12 mouse cellular contexts compared by ENCODE assay signal in the genomic region with DNA sequence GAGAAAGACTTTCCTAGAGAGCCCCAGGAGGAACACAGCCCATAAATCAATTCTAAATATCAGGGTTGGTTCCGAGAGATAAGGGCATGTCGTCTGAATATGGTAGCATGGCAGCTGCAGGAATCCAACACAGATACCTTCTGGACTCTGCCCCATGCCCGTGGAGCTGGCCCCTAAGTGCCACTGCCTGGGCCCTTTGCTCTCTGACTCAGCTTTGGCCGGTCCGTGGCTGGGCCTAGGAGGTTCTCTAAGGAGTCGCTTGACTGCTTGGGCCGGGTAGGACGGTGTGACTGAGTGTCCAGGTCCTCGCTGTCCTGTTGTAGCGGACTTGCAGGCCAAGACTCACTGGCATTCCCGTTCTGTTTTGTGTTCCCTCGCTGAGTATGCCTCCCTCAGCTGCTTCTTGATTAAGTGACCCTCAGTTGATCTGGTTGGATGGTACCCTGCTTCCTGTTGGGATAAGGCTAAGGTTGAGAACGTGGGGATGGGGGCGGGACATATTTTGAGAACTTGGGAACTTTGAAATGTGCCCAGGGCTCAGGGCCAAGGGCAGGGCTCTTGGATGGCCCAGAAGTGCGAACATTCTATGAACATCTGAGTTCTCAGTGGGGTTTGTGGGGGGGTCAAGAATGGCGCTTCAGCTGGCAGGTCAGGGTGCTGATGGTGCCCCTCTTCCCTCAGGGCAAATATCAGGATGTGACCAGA. TPM values are rescaled to one million over a fixed set of nuclear protein-coding genes. Genes with fewer than 3 reads are reported as not detected.
A peak's percentile ranks its signal among the peaks of the same experiment; 100 is the strongest.
DNase-seq lines count a peak whose midpoint lies in the region; ATAC-seq and TF ChIP-seq lines count a peak whose summit lies in the region.
"Had no signal": no experiment of that assay in that cellular context is flagged by ENCODE, and none has a peak within 500 bp of the region (broad histone marks: within the 10 kb centered on the region; RNA-seq: fewer than 3 reads in every experiment).

No protein-coding gene starts in this region.

- no peaks in the 10 kb centered on the region for H3K9me3 ChIP-seq in hindbrain, embryonic 10.5 days
- H3K9me3 ChIP-seq in hindbrain, postnatal 0 days (ENCODE audit: low read length) = no peaks in the 10 kb centered on the region
- no peaks in the 10 kb centered on the region for H3K9me3 ChIP-seq in hindbrain, embryonic 15.5 days
- H3K9me3 ChIP-seq in kidney, embryonic 16.5 days (ENCODE audit: low read length) = no peaks in the 10 kb centered on the region
- H3K9me3 ChIP-seq in neural tube, embryonic 15.5 days (replicated peaks) = no peaks in the 10 kb centered on the region

- 89% methylated on average over 16 of the region's 16 CpGs for WGBS in hindbrain, embryonic 10.5 days
- WGBS in hindbrain, postnatal 0 days = 82% methylated on average over 16 of the region's 16 CpGs
- 84% methylated on average over 16 of the region's 16 CpGs for whole genome bisulfite sequencing in hindbrain, embryonic 15.5 days
- 58% methylated on average over 16 of the region's 16 CpGs for WGBS in kidney, embryonic 16.5 days
- WGBS in neural tube, embryonic 15.5 days = 81% methylated on average over 16 of the region's 16 CpGs

- no peak overlapping the region for H3K9ac ChIP-seq in hindbrain, postnatal 0 days (replicated peaks; ENCODE audit: low read length)
- H3K9ac ChIP-seq in hindbrain, embryonic 15.5 days = no peak overlapping the region
- no peak overlapping the region for H3K9ac ChIP-seq in kidney, embryonic 16.5 days (replicated peaks; ENCODE audit: low read length)
- H3K9ac ChIP-seq in neural tube, embryonic 15.5 days (replicated peaks) = no peak overlapping the region

- no peak for DNase-seq in hindbrain, embryonic 10.5 days (ENCODE audit: low spot score)
- no peak for DNase-seq in hindbrain, postnatal 0 days (ENCODE audit: low spot score)
- DNase-seq in spleen, postnatal 10 days (ENCODE audit: low spot score in 2 of 2) = no peak
- DNase-seq in T-cell, adult 2 months (ENCODE audit: low spot score) = no peak
- DNase-seq: heart, postnatal 10 days; lung, adult 2 months had no signal

- 0 out of 2 replicates have a peak overlapping the region, but pooled peaks have one; percentile 37 for H3K27ac ChIP-seq in hindbrain, embryonic 10.5 days
- no peak overlapping the region for H3K27ac ChIP-seq in hindbrain, postnatal 0 days
- peak overlapping the region; percentile 4; the same call in 1 of the 2 replicates for H3K27ac ChIP-seq in hindbrain, embryonic 15.5 days (replicated peaks)
- H3K27ac ChIP-seq in kidney, embryonic 16.5 days (ENCODE audit: low read length) = peak overlapping the region; percentile 55; the same call in 1 of the 2 replicates
- H3K27ac ChIP-seq in neural tube, embryonic 15.5 days (replicated peaks) = peak overlapping the region; percentile 71

- no peaks in the 10 kb centered on the region for H3K36me3 ChIP-seq in hindbrain, embryonic 10.5 days
- H3K36me3 ChIP-seq in hindbrain, postnatal 0 days (ENCODE audit: insufficient read depth, low read length) = no peaks in the 10 kb centered on the region
- no peaks in the 10 kb centered on the region for H3K36me3 ChIP-seq in hindbrain, embryonic 15.5 days
- H3K36me3 ChIP-seq in kidney, embryonic 16.5 days (ENCODE audit: insufficient read depth, low read length) = no peaks in the 10 kb centered on the region
- no peaks in the 10 kb centered on the region for H3K36me3 ChIP-seq in neural tube, embryonic 15.5 days

- no peak for TF ChIP-seq CTCF in hindbrain, postnatal 0 days (IDR thresholded peaks at IDR 0.05; ENCODE audit: low read depth)

- no peak overlapping the region for H3K4me3 ChIP-seq in hindbrain, embryonic 10.5 days
- no peak overlapping the region for H3K4me3 ChIP-seq in hindbrain, postnatal 0 days (ENCODE audit: low read length)
- H3K4me3 ChIP-seq in hindbrain, embryonic 15.5 days = no peak overlapping the region
- no peak overlapping the region for H3K4me3 ChIP-seq in kidney, embryonic 16.5 days (ENCODE audit: low read length)
- no peak overlapping the region for H3K4me3 ChIP-seq in neural tube, embryonic 15.5 days (replicated peaks)

- H3K4me1 ChIP-seq in hindbrain, embryonic 10.5 days (replicated peaks) = peaks cover 37% of the 10 kb centered on the region
- no peaks in the 10 kb centered on the region for H3K4me1 ChIP-seq in hindbrain, postnatal 0 days (ENCODE audit: insufficient read depth, low read length)
- peaks cover 26% of the 10 kb centered on the region for H3K4me1 ChIP-seq in hindbrain, embryonic 15.5 days (replicated peaks)
- peaks cover 36% of the 10 kb centered on the region for H3K4me1 ChIP-seq in kidney, embryonic 16.5 days (ENCODE audit: insufficient read depth, low read length)
- peaks cover 28% of the 10 kb centered on the region for H3K4me1 ChIP-seq in neural tube, embryonic 15.5 days

- H3K27me3 ChIP-seq in hindbrain, embryonic 10.5 days (ENCODE audit: insufficient read depth, poor library complexity, severe bottlenecking) = peaks cover 28% of the 10 kb centered on the region
- H3K27me3 ChIP-seq in hindbrain, postnatal 0 days (ENCODE audit: insufficient read depth, low read length) = no peaks in the 10 kb centered on the region
- no peaks in the 10 kb centered on the region for H3K27me3 ChIP-seq in hindbrain, embryonic 15.5 days
- H3K27me3 ChIP-seq in kidney, embryonic 16.5 days (ENCODE audit: insufficient read depth, low read length) = no peaks in the 10 kb centered on the region
- no peaks in the 10 kb centered on the region for H3K27me3 ChIP-seq in neural tube, embryonic 15.5 days (replicated peaks)

- ATAC-seq in hindbrain, postnatal 0 days = no peak
- ATAC-seq in hindbrain, embryonic 15.5 days (ENCODE audit: low FRiP score, low read depth) = no peak
- ATAC-seq in kidney, embryonic 16.5 days (ENCODE audit: low FRiP score, low TSS enrichment) = peak; percentile 60
- no peak for ATAC-seq in neural tube, embryonic 15.5 days (ENCODE audit: low FRiP score)
- no peak for ATAC-seq in megakaryocyte, adult 5-6 weeks (ENCODE audit: poor library complexity, severe bottlenecking)
- ATAC-seq: forebrain, embryonic 16.5 days had no signal

- H3K4me2 ChIP-seq in hindbrain, postnatal 0 days (ENCODE audit: low read depth, low read length) = no peak overlapping the region
- H3K4me2 ChIP-seq in hindbrain, embryonic 15.5 days = no peak overlapping the region
- H3K4me2 ChIP-seq in kidney, embryonic 16.5 days (replicated peaks; ENCODE audit: low read depth, low read length) = no peak overlapping the region
- no peak overlapping the region for H3K4me2 ChIP-seq in neural tube, embryonic 15.5 days

RNA-seq across cellular contexts. Expression of a gene that starts 30.9 kb away (rescaled TPM):
- polyA plus RNA-seq in hindbrain, embryonic 10.5 days (2016; fragmentation: Nextera tagmentation; extraction: Ambion mirVana) = 83.8 and 87.8 TPM in 2 replicates
- 111 and 114 TPM in 2 replicates for total RNA-seq in hindbrain, postnatal 0 days (2014; rRNA removed)
- polyA plus RNA-seq in hindbrain, postnatal 0 days (2015; fragmentation: Nextera tagmentation; extraction: Ambion mirVana) = 71.4 and 81.6 TPM in 2 replicates
- polyA plus RNA-seq in hindbrain, embryonic 15.5 days (2015; fragmentation: Nextera tagmentation; extraction: Ambion mirVana) = 106 and 113 TPM in 2 replicates
- 52.7 and 54.8 TPM in 2 replicates for polyA plus RNA-seq in kidney, embryonic 16.5 days (2015; fragmentation: Nextera tagmentation; extraction: Ambion mirVana)
- 118 and 123 TPM in 2 replicates for polyA plus RNA-seq in neural tube, embryonic 15.5 days (2015; fragmentation: Nextera tagmentation; extraction: Ambion mirVana)
- 71.3 and 72.6 TPM in 2 replicates for total RNA-seq in megakaryocyte, adult 5-6 weeks (2015)
- total RNA-seq in megakaryocyte, adult 5-6 weeks (2017) = 47.4 and 51.1 TPM in 2 replicates
- total RNA-seq: CH12.LX had no signal
